Mouse (Mus musculus) CD4-positive helper T cell, adult 2 months (primary cell): ENCODE data around the gene Lpar2.

Experiments
- DNase-seq: peaks from one replicate; pipeline ENCODE4 v3.0.0-alpha.2; 2012; ENCODE audit warnings: low read depth, missing footprints, low spot score

The Lpar2 gene

DNA sequence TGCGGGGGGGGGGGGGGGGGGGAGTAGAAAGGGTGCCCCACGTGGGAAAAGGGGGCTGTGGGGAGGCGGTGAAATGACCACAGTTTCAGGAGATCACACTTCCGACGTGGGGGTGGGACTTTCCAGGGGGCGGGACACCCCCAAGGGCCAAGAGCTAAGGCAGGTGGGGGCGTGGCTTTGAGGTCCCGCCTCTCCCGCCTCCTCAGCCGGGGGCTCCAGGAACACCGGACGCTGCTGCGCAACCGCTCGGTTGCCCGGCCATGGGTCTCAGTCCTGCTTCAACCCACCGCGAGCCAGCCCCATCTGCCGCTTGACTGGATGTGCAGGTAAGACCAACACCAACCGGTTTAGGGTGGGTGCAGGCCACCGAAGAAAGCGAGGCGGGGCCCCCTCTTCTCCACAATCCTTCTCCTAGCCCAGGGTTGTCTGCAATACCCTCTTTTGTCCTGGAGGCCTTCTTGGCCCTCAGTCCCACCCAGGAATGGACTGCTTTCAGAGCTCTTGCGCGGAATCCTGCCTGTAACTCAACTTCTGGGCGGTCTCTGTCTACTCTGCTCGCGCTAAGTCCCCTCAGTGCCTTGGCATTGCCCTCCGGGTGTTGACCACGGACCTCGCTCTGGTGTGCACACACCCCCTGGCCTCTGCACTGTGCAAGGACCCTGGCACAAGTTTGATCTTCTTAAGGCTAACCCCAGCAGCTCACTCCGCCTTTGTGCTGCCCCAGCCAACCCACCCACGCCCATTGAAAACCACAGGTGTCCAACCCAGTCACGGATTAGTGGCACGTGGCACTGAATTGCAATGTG lies at the start of gene Lpar2:
TSS of gene Lpar2 (plus strand) at position 44 of the 806 bp plus-strand sequence.
- DNase-seq: peak; percentile 83

DNA sequence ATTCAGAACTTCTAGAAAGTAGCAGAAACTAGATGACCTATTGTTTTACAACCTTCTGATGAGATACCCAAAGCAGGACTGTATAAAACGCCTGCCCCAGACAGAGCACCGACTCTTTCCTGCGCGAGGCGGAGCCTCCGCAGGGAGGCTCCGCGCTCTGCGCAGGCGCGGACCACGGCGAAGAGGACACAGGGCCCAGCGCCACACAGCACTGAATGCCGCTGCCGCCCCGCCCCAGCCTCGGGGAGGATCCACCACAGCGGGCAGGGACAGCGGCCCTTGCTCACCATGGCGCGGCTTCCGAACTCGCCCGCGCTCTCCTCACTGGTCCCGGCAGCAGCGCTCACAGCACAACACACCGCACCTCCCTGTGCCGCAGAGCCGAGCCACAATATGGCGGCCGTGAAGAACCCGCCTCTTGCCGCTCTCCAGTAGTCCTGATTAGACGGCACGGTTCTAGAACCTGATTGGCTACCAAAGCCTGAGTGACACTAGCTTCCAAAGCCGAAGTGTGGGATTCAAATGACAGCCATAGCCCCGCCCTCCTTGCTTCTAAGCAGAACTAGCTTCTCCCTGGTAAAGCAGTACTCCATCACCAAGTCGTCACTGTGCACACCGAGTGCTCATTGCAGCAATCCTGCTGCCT lies 47.6 kb upstream of the Lpar2 start, which contains the start of gene Gm20422:
TSS of gene Gm20422 (minus strand) at position 384 of the 646 bp plus-strand sequence.
- DNase-seq: peak; percentile 98

DNA sequence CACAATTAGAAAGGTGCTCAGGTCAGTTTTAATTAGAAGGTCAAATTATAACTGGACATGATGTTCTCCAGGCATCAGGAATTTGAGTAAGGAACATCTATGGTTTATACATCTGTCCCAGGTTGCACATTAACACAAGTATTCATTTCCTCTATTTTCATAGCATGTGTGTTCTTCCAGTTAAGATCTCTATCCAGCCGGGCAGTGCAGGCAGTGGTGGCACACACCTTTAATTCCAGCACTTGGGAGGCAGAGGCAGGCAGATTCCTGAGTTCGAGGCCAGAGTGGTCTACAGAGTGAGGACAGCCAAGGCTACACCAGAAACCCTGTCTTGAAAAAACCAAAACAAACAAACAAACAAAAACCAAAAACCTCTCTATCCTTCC lies 47.1 kb upstream of the Lpar2 start:
- DNase-seq: no peak

DNA sequence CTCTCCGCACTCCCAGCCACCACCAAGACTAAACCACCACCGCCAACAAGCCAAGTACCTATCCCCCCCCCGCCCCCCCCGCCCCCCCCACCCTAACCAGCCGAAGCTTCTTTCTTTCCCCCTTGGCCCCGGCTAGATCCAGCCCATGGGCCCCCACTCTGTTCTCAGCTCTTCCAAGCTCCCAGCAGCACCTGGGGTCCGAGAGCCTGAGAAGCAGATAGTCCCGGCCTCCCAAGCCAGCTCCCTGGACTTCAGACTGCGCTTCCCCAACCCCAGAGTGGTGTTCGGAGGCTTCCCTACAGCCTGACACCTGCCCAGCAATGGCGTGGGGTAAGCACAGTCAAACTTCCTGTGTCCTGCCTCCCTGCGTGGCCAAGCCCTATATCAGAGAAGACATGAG lies 45.1 kb upstream of the Lpar2 start:
- no peak for DNase-seq

DNA sequence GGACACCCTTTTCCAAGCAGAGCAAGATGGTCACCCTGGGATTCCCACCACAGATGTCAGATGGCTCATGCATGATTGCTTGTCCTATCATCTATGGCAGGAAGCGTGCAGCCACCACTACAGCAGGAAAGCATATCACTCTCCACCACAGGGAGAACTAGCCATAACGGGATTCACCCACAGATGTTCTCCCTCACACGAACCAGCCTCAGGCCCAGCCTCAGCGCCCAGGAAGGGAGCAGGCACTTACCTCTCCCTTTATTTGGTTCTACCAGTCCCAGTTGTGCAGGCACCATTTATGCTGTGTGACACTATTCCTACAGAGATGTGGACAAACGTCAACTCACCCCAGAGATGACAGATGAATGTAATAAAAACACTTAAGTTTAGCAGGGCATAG lies 33.1 kb upstream of the Lpar2 start:
- DNase-seq: no peak

DNA sequence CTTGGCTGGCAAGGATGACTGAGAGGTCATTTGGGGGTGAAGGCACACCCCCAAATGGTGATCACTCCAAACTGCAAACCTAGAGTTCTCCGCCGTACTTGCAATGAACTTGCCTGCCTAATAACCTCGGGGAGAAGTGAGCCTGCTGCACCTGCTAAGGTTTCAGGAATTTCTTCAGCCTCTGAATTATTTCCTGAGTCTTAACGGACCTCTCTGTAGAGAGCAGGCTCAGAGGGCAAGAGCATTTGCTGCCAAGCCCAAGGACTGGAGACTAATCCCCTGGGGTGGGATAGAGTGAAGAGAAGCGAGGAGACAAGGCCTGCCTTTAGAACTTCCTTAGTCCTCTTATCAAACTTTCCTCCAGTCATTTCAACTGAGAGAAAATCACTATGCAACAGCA lies 32.5 kb upstream of the Lpar2 start:
- DNase-seq: no peak

DNA sequence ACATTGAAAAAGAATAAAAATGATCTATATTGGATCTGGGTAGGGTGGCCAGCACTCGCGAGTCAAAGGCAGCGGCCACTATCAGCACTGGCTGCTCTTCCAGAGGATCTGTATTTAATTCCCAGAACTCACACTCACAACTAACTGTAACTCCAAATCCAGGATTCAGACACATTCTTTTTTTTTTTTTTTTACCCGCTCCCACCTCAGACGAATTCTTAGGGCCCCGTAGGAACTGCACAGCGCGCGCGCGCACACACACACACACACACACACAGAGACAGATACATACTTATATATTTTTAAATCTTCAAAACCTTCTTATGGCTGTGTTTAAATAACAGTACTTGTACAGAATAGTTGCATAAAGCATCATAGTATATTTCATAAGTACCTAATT lies 31.9 kb upstream of the Lpar2 start:
- no peak for DNase-seq

DNA sequence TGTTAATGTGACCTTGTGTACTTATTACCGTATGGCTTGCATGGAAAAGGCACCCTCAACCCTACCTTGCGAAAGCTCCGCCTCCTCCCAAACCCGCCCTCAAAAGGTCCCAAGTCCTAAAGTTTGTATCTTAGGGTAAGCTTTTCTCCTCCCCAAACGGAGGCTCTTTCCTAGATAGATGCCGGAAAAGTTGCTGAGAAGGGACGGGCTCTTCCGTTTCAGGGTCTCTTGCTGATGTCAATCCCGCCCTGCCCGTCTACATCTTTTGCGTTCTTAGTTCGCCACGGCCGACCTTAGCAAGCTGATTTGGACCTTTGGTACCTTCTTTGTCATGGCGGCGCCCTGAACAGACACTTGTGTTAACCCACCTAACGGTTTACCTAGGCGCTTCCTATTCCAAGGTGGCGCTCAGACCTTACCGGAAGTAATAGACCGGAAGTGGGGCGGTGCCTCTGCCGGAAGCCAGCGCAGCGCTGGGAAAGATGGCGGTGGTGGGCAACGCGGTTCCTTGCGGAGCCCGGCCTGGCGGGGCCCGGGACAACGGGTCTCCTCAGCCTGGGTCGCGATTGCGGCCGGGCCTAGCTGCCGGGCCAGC lies 31.4 kb upstream of the Lpar2 start, which contains the start of the genes Atp13a1 and Zfp866:
TSS of gene Atp13a1 (plus strand) at position 391 of the 595 bp plus-strand sequence.
TSS of gene Zfp866 (minus strand) at position 406 of the 595 bp plus-strand sequence.
- DNase-seq: peak; percentile 94

DNA sequence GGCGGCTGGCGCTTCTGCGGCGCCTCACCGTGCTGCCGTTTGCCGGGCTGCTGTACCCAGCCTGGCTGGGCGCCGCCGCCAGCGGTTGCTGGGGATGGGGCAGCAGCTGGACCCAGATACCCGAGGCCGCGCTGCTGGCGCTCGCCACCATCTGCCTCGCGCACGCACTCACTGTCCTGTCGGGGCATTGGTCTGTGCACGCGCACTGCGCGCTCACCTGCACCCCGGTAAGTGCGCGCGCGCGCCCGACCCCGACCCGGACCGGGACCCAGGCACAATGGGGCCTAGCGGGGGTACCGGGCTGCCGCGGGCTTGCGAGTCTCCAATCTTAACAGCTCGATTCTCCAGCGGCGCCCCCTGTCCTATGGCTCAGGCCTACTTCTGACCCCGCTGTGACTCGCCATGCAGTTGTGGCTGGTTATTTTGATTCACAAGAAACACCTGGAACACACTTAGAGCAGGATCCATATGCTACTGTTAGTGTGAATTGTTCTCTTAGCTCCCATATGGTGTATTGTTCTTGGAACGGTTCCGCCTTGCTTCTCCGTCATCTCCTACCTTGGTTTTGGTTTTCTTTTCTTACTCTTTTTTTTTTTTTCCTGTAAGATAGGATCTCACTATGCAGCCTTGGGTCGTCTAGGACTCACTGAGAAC lies 30.7 kb upstream of the Lpar2 start:
- peak; percentile 69 for DNase-seq

DNA sequence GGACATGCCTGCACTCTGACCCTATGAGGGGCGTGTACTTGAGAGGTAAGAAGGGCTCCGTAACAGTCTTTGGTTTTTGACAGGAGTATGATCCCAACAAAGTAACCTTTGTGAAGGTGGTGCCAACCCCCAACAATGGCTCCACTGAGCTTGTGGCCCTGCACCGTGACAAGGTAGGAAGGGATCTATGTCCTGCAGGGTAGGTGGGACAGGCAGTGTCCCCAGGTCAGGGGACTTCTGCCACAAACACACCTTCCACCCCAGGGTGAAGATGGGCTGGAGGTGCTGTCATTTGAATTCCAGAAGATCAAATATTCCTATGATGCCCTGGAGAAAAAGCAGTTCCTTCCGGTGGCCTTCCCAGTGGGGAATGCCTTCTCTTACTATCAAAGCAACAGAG lies 28.6 kb upstream of the Lpar2 start:
- no peak for DNase-seq

DNA sequence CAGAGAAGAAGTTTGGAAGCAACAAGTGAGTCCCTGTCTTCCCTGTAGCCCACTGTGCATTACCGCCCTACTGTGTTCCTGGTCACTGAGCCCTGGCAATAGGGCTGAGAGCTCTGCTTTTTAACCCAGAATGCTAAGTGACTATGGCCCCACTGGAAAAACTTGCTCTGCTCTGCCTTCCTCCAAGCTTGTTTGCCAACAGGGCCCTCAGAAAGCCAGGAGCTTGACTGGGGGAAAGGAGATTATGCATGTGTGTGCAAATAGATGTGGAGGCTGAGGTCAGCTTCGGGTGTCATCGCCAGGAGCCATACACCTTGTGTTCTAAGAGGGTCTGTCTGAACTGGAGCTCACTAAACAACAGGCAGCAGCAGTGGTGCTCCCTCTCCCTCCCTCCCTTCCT lies 28.1 kb upstream of the Lpar2 start:
- DNase-seq: no peak

DNA sequence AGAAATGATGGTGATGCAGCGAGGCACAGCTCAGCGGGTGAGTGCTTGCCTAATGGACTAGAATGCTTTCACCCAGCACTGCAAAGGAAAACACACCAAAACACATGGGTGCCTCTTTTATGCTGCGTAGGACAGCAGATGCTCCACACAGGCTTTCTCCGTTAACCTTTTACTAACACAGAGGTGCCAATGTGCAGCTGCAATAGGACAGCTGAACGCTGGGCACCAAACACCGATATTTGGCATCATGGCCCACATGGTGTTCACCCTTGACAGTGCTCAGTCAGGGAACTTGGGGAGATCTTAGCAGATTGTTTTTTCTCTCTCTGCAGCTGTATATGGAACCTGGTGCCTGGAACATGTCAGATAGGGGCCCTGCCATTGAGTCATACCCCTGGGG lies 27.3 kb upstream of the Lpar2 start:
- DNase-seq: no peak

DNA sequence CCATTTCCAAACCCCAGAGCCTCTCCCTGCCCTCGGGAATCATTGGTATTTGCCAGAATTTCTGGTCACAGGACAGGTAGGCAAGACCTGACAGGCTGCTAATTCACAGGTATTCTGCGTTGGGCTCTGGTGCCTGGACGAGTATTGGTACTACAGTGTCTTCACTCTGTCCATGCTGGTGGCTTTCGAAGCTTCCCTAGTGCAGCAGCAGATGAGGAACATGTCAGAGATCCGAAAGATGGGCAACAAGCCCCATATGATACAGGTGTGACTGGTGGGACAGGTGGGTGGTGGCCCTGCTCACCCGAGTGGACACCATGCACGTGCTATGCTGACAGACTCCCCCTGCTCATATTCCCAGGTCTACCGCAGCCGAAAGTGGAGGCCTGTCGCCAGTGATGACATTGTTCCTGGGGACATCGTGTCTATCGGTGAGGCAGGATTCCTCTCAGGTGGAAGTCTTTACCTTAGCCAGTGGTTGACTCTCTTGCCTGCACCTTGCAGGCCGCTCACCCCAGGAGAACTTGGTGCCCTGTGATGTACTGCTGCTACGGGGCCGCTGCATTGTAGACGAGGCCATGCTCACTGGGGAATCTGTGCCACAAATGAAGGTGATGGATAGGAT lies 25.4 kb upstream of the Lpar2 start:
- DNase-seq: no peak

DNA sequence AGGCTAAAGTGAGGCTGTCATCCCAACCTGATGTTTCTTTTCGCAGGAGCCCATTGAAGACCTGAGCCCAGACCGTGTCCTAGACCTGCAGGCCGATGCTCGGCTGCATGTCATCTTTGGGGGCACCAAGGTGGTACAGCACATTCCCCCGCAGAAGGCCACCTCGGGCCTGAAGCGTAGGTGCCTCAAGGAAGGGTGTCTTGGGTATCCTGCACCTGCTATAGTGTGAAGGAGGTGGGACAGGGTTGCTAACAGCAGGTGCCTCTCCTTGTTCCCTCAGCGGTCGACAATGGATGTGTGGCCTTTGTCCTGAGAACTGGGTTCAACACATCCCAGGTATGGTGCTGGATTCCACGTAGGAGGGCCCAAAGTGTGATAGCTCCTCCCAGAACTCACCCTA lies 24.6 kb upstream of the Lpar2 start:
- no peak for DNase-seq

DNA sequence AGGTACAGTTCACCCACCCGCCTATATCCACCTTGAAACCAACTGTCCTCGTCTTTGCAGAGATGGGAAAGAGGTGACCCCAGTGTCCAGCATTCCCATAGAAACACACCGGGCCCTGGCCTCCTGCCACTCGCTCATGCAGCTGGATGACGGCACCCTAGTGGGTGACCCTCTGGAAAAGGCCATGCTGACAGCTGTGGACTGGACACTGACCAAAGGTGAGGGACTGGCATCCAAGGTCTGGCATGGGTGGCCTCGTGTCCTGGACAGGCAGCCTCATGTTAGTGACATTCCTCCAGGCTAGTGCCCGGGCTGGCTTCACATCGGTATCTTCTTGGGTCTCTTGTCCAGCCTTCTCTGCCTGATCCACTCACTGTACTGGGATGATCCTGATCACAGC lies 23.0 kb upstream of the Lpar2 start:
- DNase-seq: no peak

DNA sequence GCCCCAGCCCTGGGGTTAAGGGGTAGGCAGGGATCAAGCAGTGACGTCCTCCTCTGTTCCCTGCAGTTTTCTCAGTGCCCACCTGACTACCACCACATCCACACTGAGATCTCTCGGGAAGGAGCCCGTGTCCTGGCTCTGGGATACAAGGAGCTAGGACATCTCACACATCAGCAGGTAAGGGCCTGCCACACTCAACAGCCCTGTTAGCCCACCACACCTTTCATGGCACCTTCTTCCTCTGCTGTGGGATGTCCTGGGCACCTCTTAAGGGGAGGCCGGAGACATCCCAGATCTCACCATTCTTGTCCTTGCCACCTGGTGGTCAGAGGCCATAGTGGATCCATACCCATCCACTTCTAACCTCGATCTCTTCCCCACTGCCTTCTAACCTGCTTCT lies 22.3 kb upstream of the Lpar2 start:
- DNase-seq: no peak

DNA sequence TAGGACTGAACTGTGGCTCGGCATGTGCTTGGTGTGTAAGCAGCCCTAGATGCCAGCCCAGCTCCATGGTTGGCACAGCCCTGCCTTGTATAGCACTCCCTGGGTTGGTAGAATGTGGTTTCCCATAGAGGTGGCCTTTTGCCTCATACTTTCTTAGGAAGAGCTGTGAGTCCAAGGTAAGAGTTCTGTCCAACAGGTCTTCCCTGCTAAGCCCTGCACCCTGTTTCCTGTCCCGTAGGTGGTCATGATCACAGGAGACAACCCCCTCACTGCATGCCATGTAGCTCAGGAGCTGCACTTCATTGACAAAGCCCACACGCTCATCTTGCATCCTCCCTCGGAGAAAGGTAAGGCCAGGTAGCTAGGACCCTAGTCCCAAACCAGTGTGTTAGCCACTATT lies 20.4 kb upstream of the Lpar2 start:
- no peak for DNase-seq

DNA sequence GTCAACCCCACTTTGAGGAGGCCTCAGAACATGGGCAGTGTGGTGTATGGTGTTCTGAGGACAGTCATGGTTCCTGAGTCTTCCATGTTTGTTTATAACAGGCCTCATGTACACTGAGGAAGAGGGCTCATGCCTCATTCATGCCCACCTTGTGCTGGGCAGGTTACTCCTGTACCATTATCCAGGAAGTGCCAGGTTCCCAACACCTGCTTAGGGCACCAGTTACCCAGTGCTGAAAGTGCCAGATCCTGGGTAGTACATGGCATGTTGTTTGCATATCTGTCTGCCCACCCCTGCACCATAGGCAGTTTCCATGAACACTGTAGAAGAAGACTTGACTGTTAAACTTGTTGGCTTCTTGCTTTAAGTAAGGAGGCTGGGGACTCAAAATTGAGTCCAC lies 20.0 kb upstream of the Lpar2 start:
- DNase-seq: no peak

DNA sequence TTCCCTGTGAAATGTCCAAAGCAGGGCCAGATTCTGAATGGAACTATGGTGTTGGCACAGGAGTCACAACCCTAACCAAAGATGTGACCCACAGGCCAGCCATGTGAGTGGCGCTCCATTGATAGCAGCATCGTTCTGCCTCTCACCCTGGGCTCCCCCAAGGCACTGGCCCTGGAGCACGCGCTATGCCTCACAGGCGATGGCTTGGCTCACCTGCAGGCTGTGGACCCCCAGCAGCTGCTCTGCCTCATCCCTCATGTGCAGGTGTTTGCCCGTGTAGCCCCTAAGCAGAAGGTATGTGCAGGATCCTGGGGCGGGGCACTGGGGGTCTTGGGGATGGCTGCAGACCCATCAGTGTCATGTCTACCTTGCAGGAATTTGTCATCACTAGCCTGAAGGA lies 18.9 kb upstream of the Lpar2 start:
- DNase-seq: no peak

DNA sequence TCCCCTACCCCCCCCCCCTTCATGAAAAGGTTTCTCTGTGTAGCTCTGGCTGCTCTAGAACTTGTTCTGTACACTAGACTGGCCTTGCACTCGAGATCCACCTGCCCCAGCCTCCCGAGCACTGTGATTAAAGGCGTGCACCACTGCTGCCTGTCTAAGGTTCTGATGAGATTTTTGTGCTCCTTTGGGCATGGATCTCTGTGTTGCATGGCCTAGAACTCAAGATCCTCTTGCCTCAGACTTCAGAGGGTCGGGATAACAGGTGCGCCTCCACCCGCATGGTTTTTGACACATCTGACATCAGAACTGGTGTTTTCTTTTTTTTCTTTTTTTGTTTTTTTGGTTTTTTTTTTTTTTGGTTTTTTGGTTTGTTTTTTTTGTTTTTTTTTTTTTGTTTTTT lies 17.7 kb upstream of the Lpar2 start:
- no peak for DNase-seq

DNA sequence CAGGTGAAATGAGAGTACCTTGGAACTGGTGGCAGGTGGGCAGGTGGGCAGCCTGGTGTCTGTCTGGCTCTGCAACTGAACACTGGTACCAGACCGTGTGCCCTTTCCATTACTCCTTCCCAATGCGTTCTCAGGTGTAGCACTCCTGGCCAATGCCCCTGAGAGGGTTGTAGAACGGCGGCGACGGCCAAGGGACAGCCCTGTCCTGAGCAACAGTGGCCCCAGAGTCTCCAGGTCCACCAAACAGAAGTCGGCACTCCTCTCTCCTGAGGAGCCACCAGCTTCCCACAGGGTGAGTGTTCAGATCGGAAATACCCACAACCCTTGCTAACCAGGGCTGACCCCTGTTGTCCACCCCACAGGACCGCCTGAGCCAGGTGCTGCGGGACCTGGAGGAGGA lies 17.1 kb upstream of the Lpar2 start:
- no peak for DNase-seq

DNA sequence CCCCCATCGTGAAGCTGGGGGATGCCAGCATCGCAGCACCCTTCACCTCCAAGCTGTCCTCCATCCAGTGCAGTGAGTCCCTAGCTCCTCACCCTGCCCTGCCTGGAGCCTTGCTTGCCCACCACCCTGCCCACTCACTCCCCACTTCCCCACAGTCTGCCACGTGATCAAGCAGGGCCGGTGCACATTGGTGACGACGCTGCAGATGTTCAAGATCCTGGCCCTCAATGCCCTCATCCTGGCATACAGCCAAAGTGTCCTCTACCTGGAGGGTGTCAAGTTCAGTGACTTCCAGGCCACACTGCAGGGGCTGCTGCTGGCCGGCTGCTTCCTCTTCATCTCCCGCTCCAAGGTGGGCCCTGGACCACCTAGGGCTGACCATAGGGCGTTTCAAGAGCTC lies 16.7 kb upstream of the Lpar2 start:
- DNase-seq: no peak
